Mouse (Mus musculus) spleen, adult 2 months (tissue): ENCODE data around the gene Ctsh. TPM values are rescaled to one million over a fixed set of nuclear protein-coding genes. Genes with fewer than 3 reads are reported as not detected.

Source experiments
- DNase-seq, 2 experiments: peaks; one replicate each; pipeline versions ENCODE4 v3.0.0 to v3.0.0-alpha.2; 2012 to 2021; ENCODE audit warnings: low spot score in 2 of 2, low read depth in 1 of 2
- H3K27ac ChIP-seq: fragments of 200-500 bp; 2 replicates; pipeline ENCODE4 v1.5.1; 2012; ENCODE audit warnings: low read length, inconsistent platforms; ENCODE audit not compliant: insufficient read depth
- H3K27me3 ChIP-seq: fragments of 200-500 bp; 2 replicates; pipeline ENCODE4 v1.6.1; 2012; ENCODE audit warnings: mild to moderate bottlenecking, moderate library complexity, low read length, inconsistent platforms; ENCODE audit not compliant: control insufficient read depth, insufficient read depth
- H3K36me3 ChIP-seq: fragments of 200-500 bp; 2 replicates; pipeline ENCODE4 v1.6.1; 2012; ENCODE audit warnings: mild to moderate bottlenecking, low read length, inconsistent platforms; ENCODE audit not compliant: control insufficient read depth, insufficient read depth
- H3K4me1 ChIP-seq: fragments of 200-500 bp; 2 replicates; pipeline ENCODE4 v1.6.1; 2011; ENCODE audit warnings: inconsistent platforms; ENCODE audit not compliant: control insufficient read depth, insufficient read depth, insufficient read length
- H3K4me3 ChIP-seq: fragments of 200-500 bp; 2 replicates; pipeline ENCODE4 v1.5.1; 2011; ENCODE audit warnings: mild to moderate bottlenecking, inconsistent platforms; ENCODE audit not compliant: insufficient read depth, insufficient read length; ENCODE audit errors: extremely low read depth
- CTCF ChIP-seq: fragments of 200-500 bp; IDR thresholded peaks from 2 replicates; pipeline ENCODE4 v1.5.1; 2011; ENCODE audit warnings: mild to moderate bottlenecking, inconsistent platforms; ENCODE audit not compliant: insufficient read depth, insufficient read length, insufficient replicate concordance; ENCODE audit errors: extremely low read depth
- POLR2A ChIP-seq: fragments of 200-500 bp; IDR thresholded peaks from 2 replicates; pipeline ENCODE4 v1.6.1; 2011; ENCODE audit warnings: low read depth, low read length, inconsistent platforms
- WGBS: fragments of 180-500 bp; shearing (Covaris S2); methylation state at CpG from one replicate; pipeline ENCODE4 v1.1.7; 2018; 5-methylcytosine and 5-hydroxymethylcytosine counted together
- polyA plus RNA-seq: library from polyadenylated mRNA; depleted of rRNA; stranded (reverse); fragments of >200 nt; gene quantifications from 2 replicates; pipeline ENCODE4 v1.2.3, GENCODE M21; 2012

Ctsh gene
- polyA plus RNA-seq, 1 experiment = 65.0 TPM

- Histone ChIP-seq H3K4me1 (no peaks in the 10 kb centered on the region), H3K36me3 (peaks cover 4% of the 10 kb centered on the region; the same call in 1 of the 2 replicates), H3K27ac (no peak overlapping the region), H3K27me3 (no peaks in the 10 kb centered on the region), H3K4me3 (no peak overlapping the region)
- TF ChIP-seq CTCF (no peak), POLR2A (no peak)
- WGBS = 88% methylated on average over 3 of the region's 3 CpGs
- no peak for DNase-seq
These were observed 30.2 kb downstream of the Ctsh start for GRCm38 (mm10) chr9:90084152-90084551.

- Histone ChIP-seq H3K27ac (no peak overlapping the region), H3K4me1 (no peaks in the 10 kb centered on the region), H3K4me3 (no peak overlapping the region), H3K36me3 (peaks cover 8% of the 10 kb centered on the region), H3K27me3 (no peaks in the 10 kb centered on the region)
- DNase-seq = no peak
- TF ChIP-seq POLR2A (no peak), CTCF (no peak)
- 64% methylated on average over 8 of the region's 8 CpGs for WGBS
These were observed 31.0 kb downstream of the Ctsh start for GRCm38 (mm10) chr9:90084766-90085468.

DNA sequence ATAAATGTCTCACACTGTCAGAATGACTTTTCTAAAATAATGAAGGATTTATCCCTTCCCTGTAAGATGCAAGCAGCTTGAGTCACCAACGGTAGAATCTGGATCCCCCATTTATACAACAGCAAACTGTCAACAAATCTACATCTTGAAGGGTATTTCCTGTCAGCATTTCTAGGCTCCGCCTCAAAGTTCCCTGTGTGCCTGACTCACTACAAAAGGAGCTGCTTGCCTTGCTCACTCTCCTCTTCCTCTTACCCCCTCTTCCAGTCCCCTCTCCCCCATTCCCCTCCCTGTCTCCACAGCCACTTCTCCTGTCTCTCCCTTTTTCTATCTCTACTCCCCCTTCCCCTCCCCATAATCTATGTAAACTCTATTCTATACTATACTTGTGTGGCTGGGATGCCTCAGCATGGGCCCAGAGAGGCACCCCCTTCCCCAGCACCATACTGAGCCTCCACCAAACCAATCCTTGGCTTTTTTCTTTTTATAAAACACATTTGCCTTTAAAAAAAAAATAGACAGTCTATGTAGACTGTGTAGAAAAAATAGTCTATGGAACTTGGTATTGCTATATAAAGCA, 34.0 kb downstream of the Ctsh start:
- WGBS = 57% methylated on average over 2 of the region's 2 CpGs
- no peak overlapping the region for H3K27ac ChIP-seq
- no peaks in the 10 kb centered on the region for H3K27me3 ChIP-seq
- no peak for TF ChIP-seq CTCF
- TF ChIP-seq POLR2A = no peak
- H3K4me3 ChIP-seq = no peak overlapping the region
- H3K36me3 ChIP-seq = peaks cover 23% of the 10 kb centered on the region
- H3K4me1 ChIP-seq = no peaks in the 10 kb centered on the region
- DNase-seq = no peak

DNA sequence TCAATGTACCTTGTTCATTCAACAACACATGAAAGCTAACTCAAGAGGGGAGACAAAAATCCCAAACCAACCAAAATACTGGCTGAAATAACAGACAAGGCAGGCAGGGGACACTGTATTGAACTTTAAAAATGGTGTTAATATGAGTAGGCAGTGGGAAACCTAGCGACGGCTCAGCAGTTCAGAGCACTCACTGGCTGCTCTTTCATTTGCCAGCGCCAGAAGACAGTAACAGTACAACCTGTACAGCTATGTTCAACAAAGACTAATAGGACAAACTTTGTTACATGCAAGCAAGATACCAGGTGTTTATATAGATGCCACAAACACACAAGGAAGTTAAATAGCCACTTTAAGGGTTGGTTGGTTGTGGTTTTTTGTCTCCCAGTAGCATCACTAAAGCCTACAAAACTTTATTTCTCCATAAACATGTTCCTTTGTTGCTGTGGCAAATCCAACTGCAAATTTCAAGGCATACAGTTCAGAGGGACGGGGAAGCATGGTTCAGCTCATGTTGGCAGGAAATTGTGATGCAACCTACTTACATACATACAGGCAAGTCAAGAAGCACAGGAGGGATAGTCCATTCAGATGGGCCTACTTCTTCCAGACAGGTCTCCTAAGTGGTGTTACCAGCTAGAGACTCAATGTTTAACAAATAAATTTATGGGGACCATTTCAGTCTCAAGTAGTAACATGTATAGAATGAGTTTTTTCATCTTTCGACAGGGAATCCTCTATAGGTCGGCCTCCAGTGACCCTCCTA, 35.6 kb downstream of the Ctsh start:
- Histone ChIP-seq H3K36me3 (peaks cover 25% of the 10 kb centered on the region), H3K27ac (no peak overlapping the region), H3K4me3 (no peak overlapping the region), H3K4me1 (no peaks in the 10 kb centered on the region), H3K27me3 (no peaks in the 10 kb centered on the region)
- TF ChIP-seq POLR2A (no peak), CTCF (no peak)
- 93% methylated on average over 6 of the region's 6 CpGs for WGBS
- DNase-seq = no peak

DNA sequence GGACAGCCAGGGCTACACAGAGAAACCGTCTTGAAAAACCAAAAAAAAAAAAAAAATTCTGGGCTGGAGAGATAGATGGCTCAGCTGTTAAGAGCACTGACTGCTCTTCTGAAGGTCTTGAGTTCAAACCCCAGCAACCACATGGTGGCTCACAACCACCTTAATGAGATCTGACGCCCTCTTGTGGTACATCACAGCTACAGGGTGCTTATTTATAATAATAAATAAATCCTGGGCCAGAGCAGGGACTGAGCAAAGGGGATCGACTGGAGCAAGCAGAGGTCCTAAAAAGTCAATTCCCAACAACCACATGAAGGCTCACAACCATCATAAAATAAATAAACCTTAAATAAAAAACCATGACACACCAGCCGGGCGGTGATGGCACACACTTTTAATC, 45.0 kb downstream of the Ctsh start:
- DNase-seq = no peak
- no peak overlapping the region for H3K27ac ChIP-seq
- 82% methylated on average over 5 of the region's 5 CpGs for WGBS
- no peaks in the 10 kb centered on the region for H3K27me3 ChIP-seq
- peaks cover 35% of the 10 kb centered on the region for H3K36me3 ChIP-seq
- no peak overlapping the region for H3K4me3 ChIP-seq
- no peak for TF ChIP-seq POLR2A
- TF ChIP-seq CTCF = no peak
- no peaks in the 10 kb centered on the region for H3K4me1 ChIP-seq

- H3K4me3 ChIP-seq = no peak overlapping the region
- H3K27me3 ChIP-seq = no peaks in the 10 kb centered on the region
- H3K4me1 ChIP-seq = no peaks in the 10 kb centered on the region; the same call in 1 of the 2 replicates
- 59% methylated on average over 2 of the region's 2 CpGs for WGBS
- TF ChIP-seq POLR2A = no peak
- TF ChIP-seq CTCF = peak; percentile 19; the same call in 1 of the 2 replicates
- no peak for DNase-seq
- peaks cover 29% of the 10 kb centered on the region for H3K36me3 ChIP-seq
- no peak overlapping the region for H3K27ac ChIP-seq
These were observed 46.8 kb downstream of the Ctsh start for GRCm38 (mm10) chr9:90100760-90101159.
